Mouse (Mus musculus) ES-Bruce4 (cell line): ENCODE data around the gene Lrp4.

Source experiments
- CTCF ChIP-seq: IDR thresholded peaks from one replicate; pipeline ENCODE4 v1.8.1; 2011; ENCODE audit warnings: low read depth, low read length
- EP300 ChIP-seq: IDR thresholded peaks from 2 replicates; pipeline ENCODE4 v1.6.1; 2011; ENCODE audit warnings: low read depth, low read length; ENCODE audit not compliant: insufficient read depth
- POLR2A ChIP-seq: IDR thresholded peaks from one replicate; pipeline ENCODE4 v1.8.1; 2011; ENCODE audit warnings: low read length; ENCODE audit not compliant: insufficient read depth

- TF ChIP-seq EP300 (no peak), CTCF (no peak), POLR2A (no peak)
Measured at GRCm38 (mm10) chr2:91429146-91429545, 28.2 kb upstream of the Lrp4 start.
